Mouse (Mus musculus): Measurements from ENCODE around the gene Hoxa2. TPM values are rescaled to one million over a fixed set of nuclear protein-coding genes. Genes with fewer than 3 reads are reported as not detected.
A peak's percentile ranks its signal among the peaks of the same experiment; 100 is the strongest.

Hoxa2 gene
- polyA plus RNA-seq, 1 experiment: 1.4 TPM

- DNase-seq: no peak
- Histone ChIP-seq H3K27me3 (ENCODE audit: control insufficient read depth, insufficient read depth, low read length) (0 out of 2 replicates have a peak, but pooled peaks cover 2% of the 10 kb centered on the region), H3K4me3 (ENCODE audit: control insufficient read depth, insufficient read depth, low read length) (no peak overlapping the region), H3K27ac (ENCODE audit: control insufficient read depth, insufficient read depth, low read length) (peak overlapping the region; percentile 45; the same call in 1 of the 2 replicates), H3K4me1 (replicated peaks; ENCODE audit: control insufficient read depth, insufficient read depth, low read length) (no peaks in the 10 kb centered on the region), H3K36me3 (ENCODE audit: control insufficient read depth, insufficient read depth, low read length) (no peaks in the 10 kb centered on the region)
- TF ChIP-seq POLR2A (IDR thresholded peaks at IDR 0.05; ENCODE audit: control insufficient read depth, extremely low read depth, insufficient read depth, low read length, poor library complexity): no peak
- TF ChIP-seq CTCF (IDR thresholded peaks at IDR 0.05; ENCODE audit: borderline replicate concordance, control insufficient read depth, extremely low read depth, insufficient read depth, low read length, poor library complexity): no peak
- WGBS: 90% methylated on average over 35 of the region's 35 CpGs
Measured at GRCm38 (mm10) chr6:52172501-52172900, 7.9 kb upstream of the Hoxa2 start.

GRCm38 (mm10) chr6:52171938-52172337 is 7.3 kb upstream of the Hoxa2 start:
- no peaks in the 10 kb centered on the region for H3K4me1 ChIP-seq (replicated peaks; ENCODE audit: control insufficient read depth, insufficient read depth, low read length)
- TF ChIP-seq POLR2A (IDR thresholded peaks at IDR 0.05; ENCODE audit: control insufficient read depth, extremely low read depth, insufficient read depth, low read length, poor library complexity) (no peak), CTCF (IDR thresholded peaks at IDR 0.05; ENCODE audit: borderline replicate concordance, control insufficient read depth, extremely low read depth, insufficient read depth, low read length, poor library complexity) (no peak)
- no peak overlapping the region; the same call in 1 of the 2 replicates for H3K27ac ChIP-seq (ENCODE audit: control insufficient read depth, insufficient read depth, low read length)
- H3K4me3 ChIP-seq (ENCODE audit: control insufficient read depth, insufficient read depth, low read length): no peak overlapping the region
- DNase-seq: no peak
- no peaks in the 10 kb centered on the region for H3K36me3 ChIP-seq (ENCODE audit: control insufficient read depth, insufficient read depth, low read length)
- WGBS: 98% methylated on average over 7 of the region's 7 CpGs
- H3K27me3 ChIP-seq (ENCODE audit: control insufficient read depth, insufficient read depth, low read length): 0 out of 2 replicates have a peak, but pooled peaks cover 2% of the 10 kb centered on the region

- H3K27ac ChIP-seq (ENCODE audit: control insufficient read depth, insufficient read depth, low read length): no peak overlapping the region
- no peak overlapping the region for H3K4me3 ChIP-seq (ENCODE audit: control insufficient read depth, insufficient read depth, low read length)
- no peaks in the 10 kb centered on the region for H3K36me3 ChIP-seq (ENCODE audit: control insufficient read depth, insufficient read depth, low read length)
- DNase-seq: no peak
- 90% methylated on average over 4 of the region's 4 CpGs for WGBS
- TF ChIP-seq POLR2A (IDR thresholded peaks at IDR 0.05; ENCODE audit: control insufficient read depth, extremely low read depth, insufficient read depth, low read length, poor library complexity): no peak
- TF ChIP-seq CTCF (IDR thresholded peaks at IDR 0.05; ENCODE audit: borderline replicate concordance, control insufficient read depth, extremely low read depth, insufficient read depth, low read length, poor library complexity): no peak
- H3K4me1 ChIP-seq (replicated peaks; ENCODE audit: control insufficient read depth, insufficient read depth, low read length): no peaks in the 10 kb centered on the region
- H3K27me3 ChIP-seq (ENCODE audit: control insufficient read depth, insufficient read depth, low read length): 0 out of 2 replicates have a peak, but pooled peaks cover 2% of the 10 kb centered on the region
Measured at GRCm38 (mm10) chr6:52171331-52171730, 6.7 kb upstream of the Hoxa2 start.

- Histone ChIP-seq H3K27ac (ENCODE audit: control insufficient read depth, insufficient read depth, low read length) (no peak overlapping the region), H3K4me3 (ENCODE audit: control insufficient read depth, insufficient read depth, low read length) (no peak overlapping the region), H3K27me3 (ENCODE audit: control insufficient read depth, insufficient read depth, low read length) (0 out of 2 replicates have a peak, but pooled peaks cover 2% of the 10 kb centered on the region)
Measured at GRCm38 (mm10) chr6:52170898-52171223, 6.2 kb upstream of the Hoxa2 start.

GRCm38 (mm10) chr6:52170166-52170897 is 5.7 kb upstream of the Hoxa2 start:
- DNase-seq: no peak
- Histone ChIP-seq H3K4me3 (ENCODE audit: control insufficient read depth, insufficient read depth, low read length) (no peak overlapping the region), H3K36me3 (ENCODE audit: control insufficient read depth, insufficient read depth, low read length) (no peaks in the 10 kb centered on the region), H3K4me1 (replicated peaks; ENCODE audit: control insufficient read depth, insufficient read depth, low read length) (no peaks in the 10 kb centered on the region), H3K27ac (ENCODE audit: control insufficient read depth, insufficient read depth, low read length) (no peak overlapping the region), H3K27me3 (ENCODE audit: control insufficient read depth, insufficient read depth, low read length) (0 out of 2 replicates have a peak, but pooled peaks cover 2% of the 10 kb centered on the region)
- WGBS: 92% methylated on average over 40 of the region's 40 CpGs
- TF ChIP-seq CTCF (IDR thresholded peaks at IDR 0.05; ENCODE audit: borderline replicate concordance, control insufficient read depth, extremely low read depth, insufficient read depth, low read length, poor library complexity) (no peak), POLR2A (IDR thresholded peaks at IDR 0.05; ENCODE audit: control insufficient read depth, extremely low read depth, insufficient read depth, low read length, poor library complexity) (no peak)

More at GRCm38 (mm10) chr6:52170898-52171223, 6.2 kb upstream of the Hoxa2 start:
- no peaks in the 10 kb centered on the region for H3K4me1 ChIP-seq (replicated peaks; ENCODE audit: control insufficient read depth, insufficient read depth, low read length)
- TF ChIP-seq CTCF (IDR thresholded peaks at IDR 0.05; ENCODE audit: borderline replicate concordance, control insufficient read depth, extremely low read depth, insufficient read depth, low read length, poor library complexity): no peak
- TF ChIP-seq POLR2A (IDR thresholded peaks at IDR 0.05; ENCODE audit: control insufficient read depth, extremely low read depth, insufficient read depth, low read length, poor library complexity): no peak
- no peak for DNase-seq
- no peaks in the 10 kb centered on the region for H3K36me3 ChIP-seq (ENCODE audit: control insufficient read depth, insufficient read depth, low read length)
- 81% methylated on average over 5 of the region's 5 CpGs for WGBS

- no peak for DNase-seq
- no peak overlapping the region for H3K4me3 ChIP-seq (ENCODE audit: control insufficient read depth, insufficient read depth, low read length)
- peaks cover 2% of the 10 kb centered on the region; the same call in 1 of the 2 replicates for H3K27me3 ChIP-seq (ENCODE audit: control insufficient read depth, insufficient read depth, low read length)
- WGBS: 92% methylated on average over 16 of the region's 16 CpGs
- H3K36me3 ChIP-seq (ENCODE audit: control insufficient read depth, insufficient read depth, low read length): no peaks in the 10 kb centered on the region
- H3K4me1 ChIP-seq (replicated peaks; ENCODE audit: control insufficient read depth, insufficient read depth, low read length): no peaks in the 10 kb centered on the region
- TF ChIP-seq CTCF (IDR thresholded peaks at IDR 0.05; ENCODE audit: borderline replicate concordance, control insufficient read depth, extremely low read depth, insufficient read depth, low read length, poor library complexity): no peak
- TF ChIP-seq POLR2A (IDR thresholded peaks at IDR 0.05; ENCODE audit: control insufficient read depth, extremely low read depth, insufficient read depth, low read length, poor library complexity): no peak
- H3K27ac ChIP-seq (ENCODE audit: control insufficient read depth, insufficient read depth, low read length): no peak overlapping the region
Measured at GRCm38 (mm10) chr6:52169499-52170165, 5.0 kb upstream of the Hoxa2 start.
